Mouse (Mus musculus) stomach, embryonic 14.5 days (tissue): Measurements from ENCODE around the gene Cacng4. TPM values are rescaled to one million over a fixed set of nuclear protein-coding genes. Genes with fewer than 3 reads are reported as not detected.

ENCODE experiments used
- ATAC-seq: fragments of 200-750 bp; cut with Nextera tagmentation; 2 replicates; pipeline ENCODE4 v1.8.0; 2017; ENCODE audit warnings: low read depth, moderate TSS enrichment; ENCODE audit not compliant: insufficient number of reproducible peaks, insufficient read depth, low FRiP score
- H3K27ac ChIP-seq: fragments of 300-500 bp; sonication (generic); 2 replicates; pipeline ENCODE4 v1.5.1; 2014; ENCODE audit warnings: mild to moderate bottlenecking, low read length, moderate library complexity, mixed read lengths
- H3K27me3 ChIP-seq: fragments of 300-500 bp; sonication (generic); 2 replicates; pipeline ENCODE4 v1.6.1; 2014; ENCODE audit warnings: low read length, control low read depth, mixed read lengths; ENCODE audit not compliant: control insufficient read depth, insufficient read depth
- H3K36me3 ChIP-seq: fragments of 300-500 bp; sonication (generic); 2 replicates; pipeline ENCODE4 v1.6.1; 2014; ENCODE audit warnings: mild to moderate bottlenecking, control low read depth, low read length, moderate library complexity, mixed read lengths; ENCODE audit not compliant: control insufficient read depth, insufficient read depth
- H3K4me1 ChIP-seq: fragments of 300-500 bp; sonication (generic); 2 replicates; pipeline ENCODE4 v1.6.1; 2014; ENCODE audit warnings: low read length, control low read depth, mixed read lengths; ENCODE audit not compliant: control insufficient read depth, insufficient read depth
- H3K4me2 ChIP-seq: fragments of 300-500 bp; sonication (generic); replicated peaks from 2 replicates; pipeline ENCODE4 v1.6.1; 2014; ENCODE audit warnings: low read depth, low read length, control low read depth
- H3K4me3 ChIP-seq: fragments of 300-500 bp; sonication (generic); 2 replicates; pipeline ENCODE4 v1.5.1; 2014; ENCODE audit warnings: low read depth, low read length, control low read depth
- H3K9ac ChIP-seq: fragments of 300-500 bp; sonication (generic); replicated peaks from 2 replicates; pipeline ENCODE4 v1.6.1; 2014; ENCODE audit warnings: low read depth, mild to moderate bottlenecking, control low read depth, low read length, moderate library complexity, mixed read lengths
- H3K9me3 ChIP-seq: fragments of 300-500 bp; sonication (generic); 2 replicates; pipeline ENCODE4 v1.6.1; 2016; ENCODE audit warnings: low read depth, low read length, control low read depth; ENCODE audit not compliant: control insufficient read depth
- WGBS: fragments of 180-500 bp; shearing (Covaris S2); extraction: QIAGEN DNeasy Blood & Tissue Kit; methylation state at CpG from one replicate; pipeline ENCODE4 v1.1.7; 2014; 5-methylcytosine and 5-hydroxymethylcytosine counted together
- polyA plus RNA-seq: library from polyadenylated mRNA; unstranded; fragments of >200 nt; fragmentation: Nextera tagmentation; extraction: Ambion mirVana; gene quantifications from 2 replicates; pipeline ENCODE4 v1.2.1, GENCODE M21; 2014

Cacng4 gene
- polyA plus RNA-seq, 1 experiment from 2014 or later, result 7.9 TPM

DNA sequence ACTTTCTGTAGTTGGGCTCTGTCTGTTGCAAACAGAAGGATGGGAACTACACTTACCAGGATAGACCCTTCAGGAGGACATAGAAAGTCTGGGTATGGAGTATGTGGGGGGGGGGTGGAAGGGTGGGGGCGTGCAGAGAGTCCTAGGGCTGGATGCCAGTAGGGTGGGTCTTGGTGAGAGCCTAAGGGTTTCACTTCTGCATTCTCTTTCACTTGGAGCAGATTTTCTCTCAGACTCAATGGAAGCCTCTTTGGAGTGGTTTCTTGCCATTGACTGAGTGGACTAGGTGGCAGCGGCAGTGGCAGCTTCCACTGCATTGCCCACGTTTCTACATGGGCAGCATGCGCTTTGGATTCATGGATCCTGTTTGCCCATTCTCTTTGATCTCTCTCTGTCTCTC, 94.4 kb downstream of the Cacng4 start:
- 79% methylated on average over 4 of the region's 4 CpGs for WGBS
- Histone ChIP-seq H3K4me2 (no peak overlapping the region), H3K9ac (no peak overlapping the region), H3K4me1 (no peaks in the 10 kb centered on the region), H3K36me3 (no peaks in the 10 kb centered on the region), H3K27me3 (no peaks in the 10 kb centered on the region), H3K9me3 (no peaks in the 10 kb centered on the region), H3K27ac (no peak overlapping the region), H3K4me3 (no peak overlapping the region)
- ATAC-seq, result no peak

- Histone ChIP-seq H3K4me2 (no peak overlapping the region), H3K27ac (no peak overlapping the region), H3K4me1 (no peaks in the 10 kb centered on the region), H3K9me3 (no peaks in the 10 kb centered on the region), H3K9ac (no peak overlapping the region), H3K27me3 (no peaks in the 10 kb centered on the region), H3K36me3 (no peaks in the 10 kb centered on the region), H3K4me3 (no peak overlapping the region)
- ATAC-seq, result no peak
- 76% methylated on average over 6 of the region's 6 CpGs for WGBS
Measured at GRCm38 (mm10) chr11:107693338-107693737, 101.0 kb downstream of the Cacng4 start.

DNA sequence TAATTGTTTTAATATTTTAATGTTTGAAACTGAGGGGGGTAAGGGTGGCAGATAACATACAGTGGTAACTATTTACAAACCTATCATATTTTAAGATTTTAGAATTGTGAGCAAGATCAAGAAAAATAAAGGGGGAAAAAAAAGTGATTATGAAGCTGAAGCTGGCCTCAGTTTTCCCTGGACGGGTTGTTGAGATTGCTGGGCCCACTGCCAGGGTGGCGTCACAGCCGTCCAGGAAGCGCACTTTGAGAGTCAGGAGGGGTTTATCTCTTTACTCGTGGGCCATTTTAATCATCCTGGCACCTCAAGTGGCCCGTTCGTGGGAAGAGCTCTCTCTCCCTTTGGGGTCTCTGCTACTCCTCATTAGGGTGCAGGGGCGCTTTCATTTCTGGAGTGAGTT, 102.8 kb downstream of the Cacng4 start:
- Histone ChIP-seq H3K27me3 (no peaks in the 10 kb centered on the region), H3K4me2 (no peak overlapping the region), H3K9ac (no peak overlapping the region), H3K9me3 (no peaks in the 10 kb centered on the region), H3K4me3 (no peak overlapping the region), H3K36me3 (peaks cover 6% of the 10 kb centered on the region; the same call in 1 of the 2 replicates), H3K27ac (no peak overlapping the region), H3K4me1 (no peaks in the 10 kb centered on the region)
- 61% methylated on average over 8 of the region's 8 CpGs for WGBS
- no peak for ATAC-seq

GRCm38 (mm10) chr11:107688480-107688879, 105.9 kb downstream of the Cacng4 start:
- Histone ChIP-seq H3K4me2 (no peak overlapping the region), H3K4me1 (no peaks in the 10 kb centered on the region), H3K27ac (no peak overlapping the region), H3K4me3 (no peak overlapping the region), H3K9me3 (no peaks in the 10 kb centered on the region), H3K36me3 (peaks cover 19% of the 10 kb centered on the region), H3K27me3 (no peaks in the 10 kb centered on the region), H3K9ac (no peak overlapping the region)
- 96% methylated on average over 10 of the region's 10 CpGs for WGBS
- ATAC-seq, result no peak

- WGBS, result 85% methylated on average over 20 of the region's 20 CpGs
- no peaks in the 10 kb centered on the region for H3K4me1 ChIP-seq
- H3K27me3 ChIP-seq, result no peaks in the 10 kb centered on the region
Measured at GRCm38 (mm10) chr11:107686290-107686689, 108.1 kb downstream of the Cacng4 start.

GRCm38 (mm10) chr11:107683544-107684465, 110.6 kb downstream of the Cacng4 start:
- H3K4me3 ChIP-seq, result no peak overlapping the region
- no peak for ATAC-seq
- no peaks in the 10 kb centered on the region for H3K27me3 ChIP-seq
- H3K9me3 ChIP-seq, result no peaks in the 10 kb centered on the region
- H3K4me1 ChIP-seq, result no peaks in the 10 kb centered on the region
- no peak overlapping the region for H3K27ac ChIP-seq
- H3K4me2 ChIP-seq, result no peak overlapping the region
- no peak overlapping the region for H3K9ac ChIP-seq
- 83% methylated on average over 19 of the region's 19 CpGs for WGBS
- peaks cover 19% of the 10 kb centered on the region for H3K36me3 ChIP-seq

More at GRCm38 (mm10) chr11:107686290-107686689, 108.1 kb downstream of the Cacng4 start:
- H3K4me3 ChIP-seq, result no peak overlapping the region
- H3K36me3 ChIP-seq, result peaks cover 19% of the 10 kb centered on the region
- no peaks in the 10 kb centered on the region for H3K9me3 ChIP-seq
- no peak overlapping the region for H3K4me2 ChIP-seq
- H3K27ac ChIP-seq, result no peak overlapping the region
- no peak overlapping the region for H3K9ac ChIP-seq
- ATAC-seq, result no peak

DNA sequence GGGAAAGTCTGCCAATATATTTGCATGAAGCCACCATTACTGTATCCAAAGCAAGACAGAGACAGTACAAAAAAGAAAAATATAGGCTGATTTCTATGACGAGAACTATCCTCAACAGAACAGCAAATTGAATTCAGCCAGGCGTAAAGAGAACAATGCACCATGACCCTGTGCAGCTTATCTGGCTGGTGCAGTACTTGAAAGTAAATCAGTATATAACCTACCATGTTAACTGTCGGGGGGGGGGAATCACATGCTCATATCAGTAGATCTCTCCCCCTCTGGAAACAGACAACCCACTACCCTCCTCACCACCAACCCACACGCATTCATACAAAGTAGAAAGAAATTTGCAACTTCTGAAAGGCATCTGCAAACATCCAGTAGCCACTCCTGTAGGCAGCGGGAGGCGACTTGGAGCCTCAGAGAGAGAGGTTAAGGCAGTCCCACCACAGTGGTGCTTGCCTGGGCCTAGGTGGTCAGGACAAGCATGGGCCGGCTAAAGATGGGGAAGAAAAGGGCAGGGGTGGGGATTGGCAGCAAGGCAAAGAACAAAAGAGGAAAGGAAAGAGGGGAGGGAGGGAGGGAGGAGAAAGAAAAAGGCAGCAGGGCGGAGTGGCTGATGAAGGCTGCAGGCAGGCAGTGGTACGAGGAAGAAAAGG, 111.5 kb downstream of the Cacng4 start:
- ATAC-seq, result no peak
- WGBS, result 76% methylated on average over 9 of the region's 9 CpGs
- H3K9me3 ChIP-seq, result no peaks in the 10 kb centered on the region
- no peak overlapping the region for H3K4me3 ChIP-seq
- H3K4me1 ChIP-seq, result no peaks in the 10 kb centered on the region
- H3K27me3 ChIP-seq, result no peaks in the 10 kb centered on the region
- H3K4me2 ChIP-seq, result no peak overlapping the region
- H3K9ac ChIP-seq, result no peak overlapping the region
- no peak overlapping the region for H3K27ac ChIP-seq
- H3K36me3 ChIP-seq, result peaks cover 19% of the 10 kb centered on the region
